Mouse (Mus musculus) heart, embryonic 11.5 days (tissue): ENCODE results near the gene Tcl1b3. TPM values are rescaled to one million over a fixed set of nuclear protein-coding genes. Genes with fewer than 3 reads are reported as not detected.

ENCODE experiments used
- ATAC-seq: fragments of 200-750 bp; cut with Nextera tagmentation; replicated peaks from 2 replicates; pipeline ENCODE4 v1.8.0; 2017; ENCODE audit warnings: moderate library complexity; ENCODE audit not compliant: insufficient number of reproducible peaks, low FRiP score, low TSS enrichment
- H3K27ac ChIP-seq: fragments of 300-500 bp; sonication (generic); 2 replicates; pipeline ENCODE4 v1.5.1; 2014; ENCODE audit warnings: mild to moderate bottlenecking, low read depth, low read length
- H3K27me3 ChIP-seq: fragments of 300-500 bp; sonication (generic); 2 replicates; pipeline ENCODE4 v1.6.1; 2014; ENCODE audit warnings: mild to moderate bottlenecking, low read length, mixed read lengths; ENCODE audit not compliant: control insufficient read depth, insufficient read depth
- H3K36me3 ChIP-seq: fragments of 300-500 bp; sonication (generic); 2 replicates; pipeline ENCODE4 v1.6.1; 2014; ENCODE audit warnings: mild to moderate bottlenecking, low read length, moderate library complexity, mixed read lengths; ENCODE audit not compliant: control insufficient read depth, insufficient read depth
- H3K4me1 ChIP-seq: fragments of 300-500 bp; sonication (generic); 2 replicates; pipeline ENCODE4 v1.6.1; 2014; ENCODE audit warnings: low read length; ENCODE audit not compliant: control insufficient read depth, insufficient read depth
- H3K4me2 ChIP-seq: fragments of 300-500 bp; sonication (generic); 2 replicates; pipeline ENCODE4 v1.6.1; 2014; ENCODE audit warnings: mild to moderate bottlenecking, moderate library complexity
- H3K4me3 ChIP-seq: fragments of 300-500 bp; sonication (generic); 2 replicates; pipeline ENCODE4 v1.5.1; 2014; ENCODE audit warnings: low read depth, low read length
- H3K9ac ChIP-seq: fragments of 300-500 bp; sonication (generic); 2 replicates; pipeline ENCODE4 v1.6.1; 2014; ENCODE audit warnings: mild to moderate bottlenecking, low read depth, low read length, moderate library complexity
- H3K9me3 ChIP-seq: fragments of 300-500 bp; sonication (generic); replicated peaks from 2 replicates; pipeline ENCODE4 v1.6.1; 2016; ENCODE audit warnings: low read length; ENCODE audit not compliant: control insufficient read depth
- WGBS: fragments of 180-500 bp; shearing (Covaris S2); extraction: QIAGEN DNeasy Blood & Tissue Kit; methylation state at CpG from one replicate; pipeline ENCODE4 v1.1.7; 2014; ENCODE audit not compliant: insufficient replicate concordance; 5-methylcytosine and 5-hydroxymethylcytosine counted together
- polyA plus RNA-seq: library from polyadenylated mRNA; unstranded; fragments of >200 nt; fragmentation: Nextera tagmentation; extraction: Ambion mirVana; gene quantifications from 2 replicates; pipeline ENCODE4 v1.2.1, GENCODE M21; 2014

Gene Tcl1b3
- polyA plus RNA-seq, 1 experiment from 2014 or later = not detected

- WGBS = 78% methylated on average over 7 of the region's 7 CpGs
Observed at GRCm38 (mm10) chr12:105217101-105217760, 26.4 kb downstream of the Tcl1b3 start.

GRCm38 (mm10) chr12:105222601-105223319 is 31.9 kb downstream of the Tcl1b3 start, which contains the start of gene Tcl1:
Gene Tcl1, minus strand, starts transcription at chr12:105222793.
- Histone ChIP-seq H3K4me2 (no peak within 1 kb of the TSS), H3K27ac (no peak within 1 kb of the TSS), H3K4me3 (no peak within 1 kb of the TSS), H3K9me3 (no peaks in the 10 kb centered on the region), H3K4me1 (no peaks in the 10 kb centered on the region), H3K27me3 (no peaks in the 10 kb centered on the region), H3K36me3 (no peaks in the 10 kb centered on the region), H3K9ac (no peak within 1 kb of the TSS)
- WGBS = 83% methylated on average over 22 of the region's 22 CpGs
- no peak for ATAC-seq

More at GRCm38 (mm10) chr12:105217101-105217760, 26.4 kb downstream of the Tcl1b3 start:
- Histone ChIP-seq H3K36me3 (no peaks in the 10 kb centered on the region), H3K9me3 (no peaks in the 10 kb centered on the region), H3K27me3 (no peaks in the 10 kb centered on the region), H3K4me1 (no peaks in the 10 kb centered on the region), H3K4me2 (no peak overlapping the region), H3K9ac (no peak overlapping the region), H3K27ac (no peak overlapping the region), H3K4me3 (no peak overlapping the region)
- ATAC-seq = no peak

GRCm38 (mm10) chr12:105224621-105225320 is 33.9 kb downstream of the Tcl1b3 start:
- Histone ChIP-seq H3K4me3 (no peak overlapping the region), H3K9ac (no peak overlapping the region), H3K27ac (no peak overlapping the region), H3K9me3 (no peaks in the 10 kb centered on the region), H3K27me3 (no peaks in the 10 kb centered on the region), H3K36me3 (no peaks in the 10 kb centered on the region), H3K4me2 (no peak overlapping the region), H3K4me1 (no peaks in the 10 kb centered on the region)
- no peak for ATAC-seq
- 61% methylated on average over 16 of the region's 16 CpGs for WGBS

- H3K9ac ChIP-seq = no peak overlapping the region
- H3K4me2 ChIP-seq = no peak overlapping the region
- ATAC-seq = no peak
- H3K4me3 ChIP-seq = no peak overlapping the region
- H3K27me3 ChIP-seq = no peaks in the 10 kb centered on the region
- no peaks in the 10 kb centered on the region for H3K9me3 ChIP-seq
- H3K36me3 ChIP-seq = no peaks in the 10 kb centered on the region
- no peak overlapping the region for H3K27ac ChIP-seq
- no peaks in the 10 kb centered on the region for H3K4me1 ChIP-seq
- WGBS = 67% methylated on average over 11 of the region's 11 CpGs
Observed at GRCm38 (mm10) chr12:105234362-105234761, 43.5 kb downstream of the Tcl1b3 start.

GRCm38 (mm10) chr12:105235091-105235490 is 44.2 kb downstream of the Tcl1b3 start:
- Histone ChIP-seq H3K36me3 (no peaks in the 10 kb centered on the region), H3K9ac (no peak overlapping the region), H3K27me3 (no peaks in the 10 kb centered on the region), H3K4me2 (no peak overlapping the region), H3K4me3 (no peak overlapping the region), H3K9me3 (no peaks in the 10 kb centered on the region), H3K4me1 (no peaks in the 10 kb centered on the region), H3K27ac (no peak overlapping the region)
- WGBS = 71% methylated on average over 3 of the region's 3 CpGs
- no peak for ATAC-seq

- H3K27ac ChIP-seq = no peak overlapping the region
- no peaks in the 10 kb centered on the region for H3K27me3 ChIP-seq
- no peaks in the 10 kb centered on the region for H3K4me1 ChIP-seq
- no peaks in the 10 kb centered on the region for H3K9me3 ChIP-seq
- H3K4me2 ChIP-seq = no peak overlapping the region
- WGBS = 77% methylated on average over 9 of the region's 9 CpGs
- H3K4me3 ChIP-seq = no peak overlapping the region
- H3K36me3 ChIP-seq = no peaks in the 10 kb centered on the region
- no peak for ATAC-seq
- no peak overlapping the region for H3K9ac ChIP-seq
Observed at GRCm38 (mm10) chr12:105239060-105239459, 48.2 kb downstream of the Tcl1b3 start.

Other genes with a start within 250 kb of the Tcl1b3 start
- gene Syne3, start 181.2 kb upstream of the Tcl1b3 start, polyA plus RNA-seq = 0.10 and 0.42 TPM in 2 replicates
- gene Glrx5, start 158.4 kb upstream of the Tcl1b3 start, polyA plus RNA-seq = 214 and 254 TPM in 2 replicates
- gene Tcl1b2, start 45.0 kb upstream of the Tcl1b3 start, polyA plus RNA-seq = not detected in 2 replicates
- gene Tcl1b1, start 31.4 kb upstream of the Tcl1b3 start, polyA plus RNA-seq = not detected in 2 replicates
- not detected in 2 replicates for gene Tcl1b5, start 14.7 kb upstream of the Tcl1b3 start, polyA plus RNA-seq
- not detected in 2 replicates for gene Tcl1b4, start 10.9 kb downstream of the Tcl1b3 start, polyA plus RNA-seq
- not detected in 2 replicates for gene Tcl1, start 31.8 kb downstream of the Tcl1b3 start, polyA plus RNA-seq
- gene Tunar, start 142.8 kb downstream of the Tcl1b3 start, polyA plus RNA-seq = 0.14 TPM in 1 of 2 replicates, not detected in the other